Mouse (Mus musculus) adrenal gland (tissue): ENCODE data around the gene Elf1.
"Not testable (repeated sequence)": the region's sequence is repeated elsewhere in the genome, so short reads cannot be mapped to it uniquely, and the experiment has no call there.

Source experiments
- intact Hi-C: fragments of 180-260 bp; cut with DNase I; formaldehyde crosslinking; loops from one replicate; pipeline ENCODE4 v1.15.1; 2025
- long read RNA-seq, 2 experiments: library from polyadenylated mRNA; unstranded; transcript quantifications; one replicate each; pipeline ENCODE4 v2.0.0; 2020; ENCODE audit warnings: borderline replicate concordance in 1 of 2; ENCODE audit not compliant: insufficient replicate concordance in 1 of 2

The Elf1 gene
- long read RNA-seq, experiment 1, partial matches to known transcripts = 6 of 7 reads
- long read RNA-seq, experiment 1, other reads (novel, unspliced or antisense) = 1 of 7 reads
- long read RNA-seq, experiment 2, partial matches to known transcripts = 10 of 11 reads
- long read RNA-seq, experiment 2, other reads (novel, unspliced or antisense) = 1 of 11 reads

GRCm38 (mm10) chr14:79480624-79481338, at the start of gene Elf1:
TSS of gene Elf1 (plus strand) at chr14:79481194.
- intact Hi-C loops = loop anchor here (5.0 kb wide), 1 partner anchor 37 kb away; no protein-coding TSS in a partner anchor

GRCm38 (mm10) chr14:79434068-79434467, 46.9 kb upstream of the Elf1 start:
- intact Hi-C loops = no loop called here

GRCm38 (mm10) chr14:79440655-79441054, 40.3 kb upstream of the Elf1 start:
- intact Hi-C loops = no loop called here

- intact Hi-C loops = no loop called here
These were observed 39.6 kb upstream of the Elf1 start for GRCm38 (mm10) chr14:79441441-79441840.

- intact Hi-C loops = no loop called here
These were observed 36.4 kb upstream of the Elf1 start for GRCm38 (mm10) chr14:79444601-79445000.

- intact Hi-C loops = no loop called here
These were observed 35.9 kb upstream of the Elf1 start for GRCm38 (mm10) chr14:79445055-79445620.

GRCm38 (mm10) chr14:79451681-79452590, 29.1 kb upstream of the Elf1 start, which contains the start of gene Kbtbd6:
TSS of gene Kbtbd6 (plus strand) at chr14:79451835.
- intact Hi-C loops = not testable (repeated sequence)

DNA sequence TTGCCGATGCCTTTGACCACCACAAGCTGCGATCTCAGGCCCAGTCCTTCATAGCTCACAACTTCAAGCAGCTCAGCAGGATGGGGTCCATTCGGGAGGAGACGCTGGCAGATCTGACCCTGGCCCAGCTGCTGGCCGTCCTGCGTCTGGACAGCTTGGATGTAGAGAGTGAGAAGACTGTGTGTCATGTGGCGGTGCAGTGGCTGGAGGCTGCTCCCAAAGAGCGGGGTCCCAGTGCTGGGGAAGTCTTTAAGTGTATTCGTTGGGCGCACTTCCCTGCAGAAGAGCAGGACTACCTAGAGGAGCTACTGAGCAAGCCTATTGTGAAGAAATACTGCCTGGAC, 28.4 kb upstream of the Elf1 start:
- intact Hi-C loops = not testable (repeated sequence)

GRCm38 (mm10) chr14:79460401-79460800, 20.6 kb upstream of the Elf1 start:
- intact Hi-C loops = loop anchor here (10.0 kb wide), 1 partner anchor 336 kb away; no protein-coding TSS in a partner anchor

- intact Hi-C loops = loop anchor here (10.0 kb wide), 1 partner anchor 336 kb away; no protein-coding TSS in a partner anchor
These were observed 20.0 kb upstream of the Elf1 start for GRCm38 (mm10) chr14:79460988-79461387.

GRCm38 (mm10) chr14:79465623-79466022, 15.4 kb upstream of the Elf1 start:
- intact Hi-C loops = loop anchor here (2.0 to 10.0 kb wide), 2 partner anchors 71 to 341 kb away; no protein-coding TSS in a partner anchor

GRCm38 (mm10) chr14:79467621-79468020, 13.4 kb upstream of the Elf1 start:
- intact Hi-C loops = loop anchor here (2.0 to 10.0 kb wide), 2 partner anchors 73 to 343 kb away; no protein-coding TSS in a partner anchor

DNA sequence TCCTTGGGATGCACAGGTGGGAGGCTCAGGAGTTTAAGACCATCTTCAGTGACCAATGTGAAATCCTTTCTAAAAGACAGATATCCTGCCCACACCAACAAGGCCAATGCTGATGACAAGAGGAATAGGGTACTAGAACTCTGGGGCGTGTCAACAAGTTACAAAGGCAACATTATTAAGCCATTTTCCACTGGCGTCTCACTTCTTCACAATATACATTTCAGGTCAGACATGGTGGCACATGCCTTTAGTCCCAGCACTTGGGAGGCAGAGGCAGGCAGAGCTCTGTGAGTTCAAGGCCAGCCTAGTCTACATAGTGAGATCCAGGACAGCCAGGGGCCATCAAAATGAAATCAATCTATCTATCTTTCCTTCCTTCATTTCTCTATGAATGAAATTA, 7.6 kb upstream of the Elf1 start:
- intact Hi-C loops = no loop called here

GRCm38 (mm10) chr14:79481339-79482151, 551 bp downstream of the Elf1 start, which contains the start of gene Wbp4:
TSS of gene Wbp4 (minus strand) at chr14:79481520.
- intact Hi-C loops = loop anchor here (2.0 to 5.0 kb wide), 2 partner anchors 36 to 81 kb away; no protein-coding TSS in a partner anchor

- intact Hi-C loops = loop anchor here (2.0 to 5.0 kb wide), 2 partner anchors 35 to 81 kb away; no protein-coding TSS in a partner anchor
These were observed 1.3 kb downstream of the Elf1 start for GRCm38 (mm10) chr14:79482251-79482661.

- intact Hi-C loops = loop anchor here (2.0 to 5.0 kb wide), 2 partner anchors 34 to 80 kb away; no protein-coding TSS in a partner anchor
These were observed 1.9 kb downstream of the Elf1 start for GRCm38 (mm10) chr14:79482747-79483355.

DNA sequence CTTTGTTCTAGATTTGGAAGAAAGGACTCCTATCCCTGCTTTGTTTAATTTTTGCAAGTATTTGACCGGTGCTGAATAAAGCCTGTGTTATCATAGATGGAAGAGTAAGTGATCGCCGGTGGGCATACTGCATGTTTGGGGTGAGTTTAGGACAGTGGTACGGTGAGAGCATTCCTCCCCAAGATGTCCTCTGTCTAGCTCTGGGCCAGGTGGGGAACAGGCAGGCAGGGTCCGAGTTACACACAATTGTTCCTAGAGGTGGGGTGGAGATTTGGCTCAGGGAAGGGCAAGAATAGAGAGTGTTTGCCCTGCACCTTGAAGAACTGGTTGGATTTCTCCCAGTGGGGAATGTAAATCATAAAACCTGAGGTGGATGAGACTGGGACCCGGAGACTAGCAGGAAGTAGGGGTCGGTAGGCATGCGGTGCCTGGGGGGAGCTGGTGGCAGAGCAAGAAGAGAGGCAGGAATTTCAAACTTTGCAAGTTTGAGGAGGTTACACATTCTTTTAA, 2.7 kb downstream of the Elf1 start:
- intact Hi-C loops = loop anchor here (2.0 to 5.0 kb wide), 2 partner anchors 34 to 79 kb away; no protein-coding TSS in a partner anchor

DNA sequence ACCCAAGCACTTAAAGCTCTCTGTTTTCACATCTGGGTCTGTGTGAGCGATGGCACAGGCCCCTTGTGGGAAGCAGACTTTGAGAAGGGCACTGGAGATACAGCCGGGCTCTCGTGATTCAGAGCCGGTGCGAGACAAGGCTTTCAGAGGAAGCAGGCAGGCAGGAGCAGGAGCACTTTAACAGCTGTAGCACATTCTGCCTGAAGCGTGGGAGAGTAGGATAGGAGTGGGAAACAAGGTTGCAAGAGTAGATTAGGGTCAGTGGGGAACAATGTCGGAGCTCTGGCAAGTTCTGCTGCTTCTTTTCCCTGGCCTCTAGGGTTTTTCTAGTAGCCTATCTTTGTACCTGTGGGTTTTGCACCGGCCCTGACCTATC, 5.6 kb downstream of the Elf1 start:
- intact Hi-C loops = no loop called here

- intact Hi-C loops = no loop called here
These were observed 6.2 kb downstream of the Elf1 start for GRCm38 (mm10) chr14:79486993-79487731.
